Mouse (Mus musculus) liver, embryonic 16.5 days (tissue): Measurements from ENCODE around the gene Slco3a1. TPM values are rescaled to one million over a fixed set of nuclear protein-coding genes. Genes with fewer than 3 reads are reported as not detected.

ENCODE experiments used
- ATAC-seq: fragments of 200-750 bp; cut with Nextera tagmentation; 2 replicates; pipeline ENCODE4 v1.8.0; 2017; ENCODE audit warnings: low read depth, mild to moderate bottlenecking, moderate number of reproducible peaks, moderate library complexity
- H3K27ac ChIP-seq: fragments of 300-500 bp; sonication (generic); 2 replicates; pipeline ENCODE4 v1.5.1; 2014; ENCODE audit warnings: mild to moderate bottlenecking, low read length
- H3K27me3 ChIP-seq: fragments of 300-500 bp; sonication (generic); 2 replicates; pipeline ENCODE4 v1.6.1; 2014; ENCODE audit warnings: low read depth, low read length, mixed read lengths; ENCODE audit not compliant: control insufficient read depth, insufficient read depth
- H3K36me3 ChIP-seq: fragments of 300-500 bp; sonication (generic); 2 replicates; pipeline ENCODE4 v1.6.1; 2014; ENCODE audit warnings: mild to moderate bottlenecking; ENCODE audit not compliant: control insufficient read depth, insufficient read depth
- H3K4me1 ChIP-seq: fragments of 300-500 bp; sonication (generic); 2 replicates; pipeline ENCODE4 v1.6.1; 2014; ENCODE audit warnings: low read depth, low read length, mixed read lengths; ENCODE audit not compliant: control insufficient read depth
- H3K4me2 ChIP-seq: fragments of 300-500 bp; sonication (generic); 2 replicates; pipeline ENCODE4 v1.6.1; 2014; ENCODE audit warnings: low read depth, low read length, mixed read lengths
- H3K4me3 ChIP-seq: fragments of 300-500 bp; sonication (generic); 2 replicates; pipeline ENCODE4 v1.5.1; 2014; ENCODE audit warnings: low read depth, mild to moderate bottlenecking, low read length
- H3K9ac ChIP-seq: fragments of 300-500 bp; sonication (generic); 2 replicates; pipeline ENCODE4 v1.6.1; 2014; ENCODE audit warnings: low read depth, low read length
- H3K9me3 ChIP-seq: fragments of 300-500 bp; sonication (generic); replicated peaks from 2 replicates; pipeline ENCODE4 v1.6.1; 2016; ENCODE audit warnings: low read length; ENCODE audit not compliant: control insufficient read depth
- WGBS: fragments of 180-500 bp; shearing (Covaris S2); extraction: QIAGEN DNeasy Blood & Tissue Kit; methylation state at CpG from one replicate; pipeline ENCODE4 v1.1.7; 2014; ENCODE audit not compliant: insufficient replicate concordance; 5-methylcytosine and 5-hydroxymethylcytosine counted together
- polyA plus RNA-seq: library from polyadenylated mRNA; unstranded; fragments of >200 nt; fragmentation: Nextera tagmentation; extraction: Ambion mirVana; gene quantifications from 2 replicates; pipeline ENCODE4 v1.2.1, GENCODE M21; 2015

Slco3a1 gene
- polyA plus RNA-seq, 1 experiment from 2014 or later, result 1.2 TPM

GRCm38 (mm10) chr7:74399729-74400128, 154.9 kb downstream of the Slco3a1 start:
- Histone ChIP-seq H3K36me3 (no peaks in the 10 kb centered on the region), H3K9me3 (no peaks in the 10 kb centered on the region), H3K4me2 (no peak overlapping the region), H3K4me3 (no peak overlapping the region), H3K4me1 (no peaks in the 10 kb centered on the region), H3K27me3 (no peaks in the 10 kb centered on the region), H3K9ac (no peak overlapping the region), H3K27ac (no peak overlapping the region)
- no peak for ATAC-seq
- WGBS, result 70% methylated on average over 6 of the region's 6 CpGs

GRCm38 (mm10) chr7:74399154-74399553, 155.4 kb downstream of the Slco3a1 start:
- no peaks in the 10 kb centered on the region for H3K36me3 ChIP-seq
- H3K4me3 ChIP-seq, result no peak overlapping the region
- H3K9me3 ChIP-seq, result no peaks in the 10 kb centered on the region
- no peak overlapping the region for H3K27ac ChIP-seq
- H3K4me2 ChIP-seq, result no peak overlapping the region
- 63% methylated on average over 4 of the region's 4 CpGs for WGBS
- no peak for ATAC-seq
- H3K9ac ChIP-seq, result no peak overlapping the region
- no peaks in the 10 kb centered on the region for H3K4me1 ChIP-seq
- H3K27me3 ChIP-seq, result no peaks in the 10 kb centered on the region

- Histone ChIP-seq H3K27ac (no peak overlapping the region), H3K9me3 (no peaks in the 10 kb centered on the region), H3K4me1 (no peaks in the 10 kb centered on the region), H3K9ac (no peak overlapping the region), H3K27me3 (no peaks in the 10 kb centered on the region), H3K4me2 (no peak overlapping the region), H3K36me3 (no peaks in the 10 kb centered on the region), H3K4me3 (no peak overlapping the region)
- WGBS, result 49% methylated on average over 2 of the region's 2 CpGs
- ATAC-seq, result no peak
These were observed 156.3 kb downstream of the Slco3a1 start for GRCm38 (mm10) chr7:74398326-74398725.

- H3K9me3 ChIP-seq, result no peaks in the 10 kb centered on the region
- no peaks in the 10 kb centered on the region for H3K4me1 ChIP-seq
- no peak overlapping the region for H3K4me3 ChIP-seq
- no peak overlapping the region for H3K27ac ChIP-seq
- no peak overlapping the region for H3K9ac ChIP-seq
- ATAC-seq, result no peak
- no peaks in the 10 kb centered on the region for H3K36me3 ChIP-seq
- H3K4me2 ChIP-seq, result no peak overlapping the region
- H3K27me3 ChIP-seq, result no peaks in the 10 kb centered on the region
- WGBS, result 64% methylated on average over 5 of the region's 5 CpGs
These were observed 163.1 kb downstream of the Slco3a1 start for GRCm38 (mm10) chr7:74391451-74391873.

- Histone ChIP-seq H3K4me2 (no peak overlapping the region), H3K9ac (no peak overlapping the region), H3K27me3 (no peaks in the 10 kb centered on the region), H3K9me3 (no peaks in the 10 kb centered on the region), H3K4me1 (no peaks in the 10 kb centered on the region), H3K4me3 (no peak overlapping the region), H3K36me3 (no peaks in the 10 kb centered on the region), H3K27ac (no peak overlapping the region)
- 24% methylated on average over 2 of the region's 2 CpGs for WGBS
- no peak for ATAC-seq
These were observed 165.0 kb downstream of the Slco3a1 start for GRCm38 (mm10) chr7:74389570-74389969.

GRCm38 (mm10) chr7:74386257-74386656, 168.3 kb downstream of the Slco3a1 start:
- no peak overlapping the region for H3K4me2 ChIP-seq
- H3K9ac ChIP-seq, result no peak overlapping the region
- no peak overlapping the region for H3K27ac ChIP-seq
- H3K9me3 ChIP-seq, result no peaks in the 10 kb centered on the region
- WGBS, result 63% methylated on average over 5 of the region's 5 CpGs
- no peak for ATAC-seq
- H3K4me1 ChIP-seq, result no peaks in the 10 kb centered on the region
- H3K36me3 ChIP-seq, result no peaks in the 10 kb centered on the region
- H3K27me3 ChIP-seq, result no peaks in the 10 kb centered on the region
- no peak overlapping the region for H3K4me3 ChIP-seq

- Histone ChIP-seq H3K9me3 (no peaks in the 10 kb centered on the region), H3K27me3 (no peaks in the 10 kb centered on the region), H3K4me2 (no peak overlapping the region), H3K9ac (no peak overlapping the region), H3K4me1 (no peaks in the 10 kb centered on the region), H3K36me3 (no peaks in the 10 kb centered on the region), H3K4me3 (no peak overlapping the region), H3K27ac (no peak overlapping the region)
- 57% methylated on average over 3 of the region's 3 CpGs for whole genome bisulfite sequencing
- ATAC-seq, result no peak
These were observed 171.4 kb downstream of the Slco3a1 start for GRCm38 (mm10) chr7:74383040-74383666.

GRCm38 (mm10) chr7:74382286-74382685, 172.3 kb downstream of the Slco3a1 start:
- no peaks in the 10 kb centered on the region for H3K27me3 ChIP-seq
- H3K36me3 ChIP-seq, result no peaks in the 10 kb centered on the region
- WGBS, result 41% methylated on average over 3 of the region's 3 CpGs
- H3K9me3 ChIP-seq, result no peaks in the 10 kb centered on the region
- no peak overlapping the region for H3K27ac ChIP-seq
- H3K4me2 ChIP-seq, result no peak overlapping the region
- H3K4me1 ChIP-seq, result no peaks in the 10 kb centered on the region
- ATAC-seq, result no peak
- no peak overlapping the region for H3K4me3 ChIP-seq
- no peak overlapping the region for H3K9ac ChIP-seq

GRCm38 (mm10) chr7:74381881-74382281, 172.7 kb downstream of the Slco3a1 start:
- Histone ChIP-seq H3K4me2 (no peak overlapping the region), H3K27me3 (no peaks in the 10 kb centered on the region), H3K27ac (no peak overlapping the region), H3K4me1 (no peaks in the 10 kb centered on the region), H3K9ac (no peak overlapping the region), H3K36me3 (no peaks in the 10 kb centered on the region), H3K9me3 (no peaks in the 10 kb centered on the region), H3K4me3 (no peak overlapping the region)
- 48% methylated on average over 2 of the region's 2 CpGs for WGBS
- ATAC-seq, result no peak
